Mouse (Mus musculus) intestine, embryonic 14.5 days (tissue): ENCODE data around the gene Ttc7b. TPM values are rescaled to one million over a fixed set of nuclear protein-coding genes. Genes with fewer than 3 reads are reported as not detected.
A peak's percentile ranks its signal among the peaks of the same experiment; 100 is the strongest.

Source experiments
- ATAC-seq: fragments of 200-750 bp; cut with Nextera tagmentation; replicated peaks from 2 replicates; pipeline ENCODE4 v1.8.0; 2017; ENCODE audit warnings: low read depth, moderate number of reproducible peaks, moderate TSS enrichment, moderate library complexity; ENCODE audit not compliant: low FRiP score, low TSS enrichment
- DNase-seq: peaks from one replicate; pipeline ENCODE4 v3.0.0-alpha.2; 2018; ENCODE audit warnings: low spot score
- H3K27ac ChIP-seq: fragments of 300-500 bp; sonication (generic); 2 replicates; pipeline ENCODE4 v1.5.1; 2014; ENCODE audit warnings: low read depth, mild to moderate bottlenecking, control low read depth
- H3K27me3 ChIP-seq: fragments of 300-500 bp; sonication (generic); replicated peaks from 2 replicates; pipeline ENCODE4 v1.6.1; 2014; ENCODE audit warnings: low read length, control low read depth; ENCODE audit not compliant: control insufficient read depth, insufficient read depth
- H3K36me3 ChIP-seq: fragments of 300-500 bp; sonication (generic); 2 replicates; pipeline ENCODE4 v1.6.1; 2014; ENCODE audit warnings: low read length, control low read depth; ENCODE audit not compliant: control insufficient read depth, insufficient read depth
- H3K4me1 ChIP-seq: fragments of 300-500 bp; sonication (generic); replicated peaks from 2 replicates; pipeline ENCODE4 v1.6.1; 2014; ENCODE audit warnings: low read length, control low read depth, mixed read lengths; ENCODE audit not compliant: control insufficient read depth, insufficient read depth
- H3K4me2 ChIP-seq: fragments of 300-500 bp; sonication (generic); 2 replicates; pipeline ENCODE4 v1.6.1; 2014; ENCODE audit warnings: low read length
- H3K4me3 ChIP-seq: fragments of 300-500 bp; sonication (generic); 2 replicates; pipeline ENCODE4 v1.5.1; 2014; ENCODE audit warnings: low read depth, low read length, control low read depth, mixed read lengths
- H3K9ac ChIP-seq: fragments of 300-500 bp; sonication (generic); 2 replicates; pipeline ENCODE4 v1.6.1; 2014; ENCODE audit warnings: mild to moderate bottlenecking, low read length
- H3K9me3 ChIP-seq: fragments of 300-500 bp; sonication (generic); 2 replicates; pipeline ENCODE4 v1.6.1; 2016; ENCODE audit warnings: low read length, control low read depth; ENCODE audit not compliant: control insufficient read depth
- WGBS: fragments of 180-500 bp; shearing (Covaris S2); extraction: QIAGEN DNeasy Blood & Tissue Kit; methylation state at CpG from one replicate; pipeline ENCODE4 v1.1.7; 2014; 5-methylcytosine and 5-hydroxymethylcytosine counted together
- polyA plus RNA-seq: library from polyadenylated mRNA; unstranded; fragments of >200 nt; fragmentation: Nextera tagmentation; extraction: Ambion mirVana; gene quantifications from 2 replicates; pipeline ENCODE4 v1.2.1, GENCODE M21; 2014

Gene Ttc7b
- polyA plus RNA-seq, 1 experiment from 2014 or later, result 5.9 TPM

DNA sequence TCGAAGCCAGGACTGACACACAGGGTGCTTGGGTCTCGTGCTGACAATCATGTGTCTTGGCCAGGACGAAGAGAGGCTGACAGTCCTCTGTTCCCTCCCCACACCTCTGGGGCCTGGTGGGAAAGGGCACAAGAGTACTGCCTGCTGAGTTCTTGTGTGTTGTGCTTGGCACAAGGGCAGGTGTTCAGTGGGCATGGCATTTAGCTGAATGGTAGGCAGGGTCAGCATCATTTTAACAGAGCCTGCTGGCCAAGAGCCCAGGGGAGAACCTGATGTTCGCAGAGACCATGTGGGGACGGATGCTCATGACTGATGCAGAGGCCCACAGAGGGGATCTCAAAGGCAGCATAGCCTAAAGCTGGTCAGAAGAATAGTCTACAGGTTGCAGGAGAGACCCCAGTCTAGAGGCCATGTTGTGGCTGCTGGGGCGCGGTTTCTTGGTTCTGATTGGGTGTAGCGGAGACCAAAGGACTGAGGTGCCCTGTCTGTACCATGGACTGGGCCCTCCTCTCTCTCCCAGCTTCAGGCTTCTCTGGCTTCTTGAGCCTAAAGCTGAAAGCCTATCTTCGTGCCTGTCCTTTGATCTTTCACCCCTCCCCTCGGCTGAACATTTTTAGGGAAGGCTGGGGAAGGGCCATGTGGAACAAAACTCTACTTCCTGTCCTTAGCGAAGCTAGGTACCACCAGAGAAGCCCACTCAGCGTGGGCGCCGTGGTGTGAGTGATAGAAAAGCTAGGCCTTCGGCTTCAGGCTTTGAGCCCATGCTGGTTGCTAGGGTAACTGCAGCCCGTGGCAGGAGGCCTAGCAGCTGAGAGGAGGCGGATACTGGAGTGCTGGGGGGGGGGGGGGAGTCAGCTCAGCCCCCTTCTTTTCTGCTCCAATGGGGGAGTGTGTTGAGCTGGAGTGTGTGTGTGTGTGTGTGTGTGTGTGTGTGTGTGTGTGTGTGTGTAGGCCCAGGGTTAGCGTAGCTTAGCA is 229.6 kb downstream of the Ttc7b start:
- no peaks in the 10 kb centered on the region for H3K27me3 ChIP-seq
- no peak overlapping the region for H3K9ac ChIP-seq
- DNase-seq (no peak), ATAC-seq (peak; percentile 44)
- H3K4me1 ChIP-seq, result peaks cover 32% of the 10 kb centered on the region
- H3K36me3 ChIP-seq, result no peaks in the 10 kb centered on the region
- no peak overlapping the region for H3K4me2 ChIP-seq
- peak overlapping the region; percentile 84 for H3K27ac ChIP-seq
- WGBS, result 43% methylated on average over 18 of the region's 18 CpGs
- H3K4me3 ChIP-seq, result no peak overlapping the region
- no peaks in the 10 kb centered on the region for H3K9me3 ChIP-seq

DNA sequence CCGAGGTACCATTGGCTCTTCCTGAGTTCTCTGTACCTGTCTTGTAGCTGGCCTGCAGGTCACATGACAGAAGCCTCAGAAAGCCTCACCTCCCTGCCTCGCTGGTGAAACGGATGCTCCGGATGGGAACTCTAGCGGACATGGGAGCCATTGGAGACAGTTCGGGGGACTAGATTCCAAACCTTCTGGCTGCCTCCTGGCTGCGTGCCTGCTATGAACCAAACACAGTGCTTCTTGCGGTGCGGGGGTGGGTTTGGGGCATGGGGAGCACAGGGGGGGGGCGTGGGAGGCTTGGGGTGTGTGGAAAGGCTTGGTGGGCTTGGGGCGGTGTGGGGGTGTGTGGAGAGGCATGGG is 230.5 kb downstream of the Ttc7b start:
- no peaks in the 10 kb centered on the region for H3K36me3 ChIP-seq
- H3K9me3 ChIP-seq, result no peaks in the 10 kb centered on the region
- no peak for DNase-seq
- H3K4me2 ChIP-seq, result peak overlapping the region; percentile 27; the same call in 1 of the 2 replicates
- no peaks in the 10 kb centered on the region for H3K27me3 ChIP-seq
- H3K9ac ChIP-seq, result no peak overlapping the region
- peaks cover 32% of the 10 kb centered on the region for H3K4me1 ChIP-seq
- peak overlapping the region; percentile 84 for H3K27ac ChIP-seq
- no peak for ATAC-seq
- H3K4me3 ChIP-seq, result no peak overlapping the region
- WGBS, result 43% methylated on average over 11 of the region's 11 CpGs

DNA sequence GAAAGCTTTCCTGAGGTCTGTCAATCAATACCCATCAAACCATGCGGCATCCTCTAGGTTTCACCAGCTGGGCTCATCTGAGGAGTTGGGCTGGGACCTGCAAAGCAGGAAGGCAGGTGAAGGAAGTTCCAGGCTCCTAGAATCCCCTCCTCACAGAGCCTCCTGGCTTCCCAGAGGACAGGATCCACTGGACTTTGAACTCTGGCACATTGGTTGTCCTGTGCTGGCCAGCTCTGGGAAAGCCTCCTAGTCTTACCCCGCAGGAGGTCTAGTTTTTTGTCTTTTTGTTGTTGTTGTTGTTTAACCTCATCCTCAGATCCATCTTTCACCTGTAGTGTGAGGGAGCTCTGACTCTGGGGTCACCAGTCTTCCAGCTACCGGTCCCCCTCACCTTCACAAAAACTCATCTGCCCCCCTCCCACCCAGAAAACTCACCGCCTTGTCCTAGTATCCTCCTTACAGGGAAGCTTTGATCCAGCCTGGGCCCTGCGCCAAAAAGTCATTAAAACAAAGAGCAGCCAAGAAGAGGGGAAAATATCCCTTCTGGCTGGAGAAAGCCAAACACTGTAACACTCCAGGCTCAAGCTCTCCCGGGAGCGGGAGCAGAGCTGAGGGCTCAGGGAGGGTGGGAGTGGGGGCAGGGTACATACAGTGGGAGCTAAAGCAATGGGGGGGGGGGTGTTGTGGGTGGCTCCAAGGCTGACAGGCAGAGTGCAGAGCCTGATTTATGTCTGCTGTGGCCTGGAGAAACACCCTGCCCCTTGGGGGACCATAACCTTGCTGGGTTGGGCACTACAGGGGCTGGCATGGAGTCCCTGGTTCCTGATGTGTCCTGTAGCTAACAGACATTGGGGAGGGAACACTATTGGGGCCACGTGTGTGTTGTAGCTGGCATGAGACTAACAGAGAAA is 231.1 kb downstream of the Ttc7b start:
- 16% methylated on average over 8 of the region's 8 CpGs for WGBS
- H3K27me3 ChIP-seq, result no peaks in the 10 kb centered on the region
- no peak overlapping the region for H3K9ac ChIP-seq
- peak; percentile 78 for ATAC-seq
- no peaks in the 10 kb centered on the region for H3K9me3 ChIP-seq
- peak overlapping the region; percentile 84 for H3K27ac ChIP-seq
- H3K4me3 ChIP-seq, result no peak overlapping the region
- no peaks in the 10 kb centered on the region for H3K36me3 ChIP-seq
- peak overlapping the region; percentile 27; the same call in 1 of the 2 replicates for H3K4me2 ChIP-seq
- peak; percentile 81 for DNase-seq
- H3K4me1 ChIP-seq, result peaks cover 32% of the 10 kb centered on the region

DNA sequence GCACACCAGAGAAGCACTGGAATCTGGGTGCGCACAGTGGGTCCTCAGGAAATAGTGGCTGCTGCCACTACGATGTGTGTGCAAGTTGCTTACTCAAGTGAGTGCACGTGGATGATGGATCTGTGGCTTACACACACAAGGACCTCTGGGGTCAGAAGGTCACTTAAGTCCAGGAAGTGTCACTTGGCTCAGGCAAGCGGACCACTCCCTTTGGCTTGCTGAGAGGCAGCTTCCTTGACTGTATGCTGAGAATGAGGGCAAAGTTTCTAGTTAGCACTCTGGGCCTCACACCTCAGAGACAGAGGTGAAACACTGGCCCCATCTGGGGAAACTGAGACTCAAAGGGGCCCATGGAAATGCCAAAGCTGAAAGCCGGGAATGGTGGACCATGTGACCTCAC is 232.6 kb downstream of the Ttc7b start:
- H3K27me3 ChIP-seq, result no peaks in the 10 kb centered on the region
- ATAC-seq (0 out of 2 replicates have a peak, but pooled peaks have one; percentile 9), DNase-seq (no peak)
- H3K9ac ChIP-seq, result no peak overlapping the region
- no peak overlapping the region for H3K27ac ChIP-seq
- no peak overlapping the region for H3K4me3 ChIP-seq
- peaks cover 33% of the 10 kb centered on the region for H3K4me1 ChIP-seq
- H3K4me2 ChIP-seq, result no peak overlapping the region
- no peaks in the 10 kb centered on the region for H3K9me3 ChIP-seq
- no peaks in the 10 kb centered on the region for H3K36me3 ChIP-seq
- 71% methylated on average over 5 of the region's 5 CpGs for WGBS

DNA sequence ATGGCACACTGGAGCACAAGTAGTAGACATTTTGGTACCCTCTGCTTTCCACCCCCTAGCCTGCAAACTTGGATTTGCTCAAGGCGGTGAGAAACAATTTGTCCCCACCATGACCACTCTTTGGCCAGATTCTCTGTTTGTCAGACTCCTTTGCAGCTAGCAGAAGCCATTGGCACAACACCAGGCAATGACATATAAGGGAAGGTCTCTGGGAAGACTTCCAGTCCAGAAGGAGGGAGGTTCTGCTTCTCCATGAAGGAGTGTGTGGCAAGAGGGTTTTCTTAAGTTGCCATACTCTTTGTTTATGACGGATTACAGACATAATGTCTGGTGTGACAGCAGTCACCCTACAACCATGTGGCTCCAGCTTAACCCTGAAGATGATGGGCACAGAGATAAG is 233.1 kb downstream of the Ttc7b start:
- Histone ChIP-seq H3K4me3 (no peak overlapping the region), H3K27ac (no peak overlapping the region), H3K27me3 (no peaks in the 10 kb centered on the region), H3K36me3 (no peaks in the 10 kb centered on the region), H3K9ac (no peak overlapping the region), H3K4me2 (no peak overlapping the region), H3K4me1 (peaks cover 38% of the 10 kb centered on the region), H3K9me3 (no peaks in the 10 kb centered on the region)
- DNase-seq (no peak), ATAC-seq (no peak)
- WGBS, result 92% methylated on average over 2 of the region's 2 CpGs

DNA sequence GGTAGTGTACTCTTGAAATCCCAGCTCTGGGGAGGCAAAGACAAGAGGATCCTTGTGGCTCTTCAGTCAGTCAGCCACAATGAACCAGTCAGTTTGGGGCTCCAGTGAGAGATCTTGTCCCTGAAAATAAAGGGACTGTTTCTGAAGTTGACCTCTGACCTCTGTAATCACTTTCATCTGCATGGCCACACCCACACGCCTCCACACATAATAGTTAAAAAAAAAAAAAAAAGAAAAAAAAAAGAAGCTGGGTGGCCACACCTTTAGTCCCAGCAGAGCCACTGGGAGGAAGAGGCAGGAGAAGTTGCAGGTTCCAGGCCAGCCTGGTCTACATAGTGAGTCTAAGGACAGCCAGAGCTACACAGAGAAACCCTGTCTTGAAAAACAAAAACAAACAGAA is 237.3 kb downstream of the Ttc7b start:
- Histone ChIP-seq H3K27ac (peak overlapping the region; percentile 96), H3K4me3 (no peak overlapping the region), H3K9ac (no peak overlapping the region), H3K9me3 (no peaks in the 10 kb centered on the region), H3K27me3 (no peaks in the 10 kb centered on the region), H3K4me2 (no peak overlapping the region), H3K4me1 (peaks cover 23% of the 10 kb centered on the region), H3K36me3 (no peaks in the 10 kb centered on the region)
- WGBS, result 68% methylated on average over 1 of the region's 1 CpGs
- DNase-seq (no peak), ATAC-seq (no peak)

DNA sequence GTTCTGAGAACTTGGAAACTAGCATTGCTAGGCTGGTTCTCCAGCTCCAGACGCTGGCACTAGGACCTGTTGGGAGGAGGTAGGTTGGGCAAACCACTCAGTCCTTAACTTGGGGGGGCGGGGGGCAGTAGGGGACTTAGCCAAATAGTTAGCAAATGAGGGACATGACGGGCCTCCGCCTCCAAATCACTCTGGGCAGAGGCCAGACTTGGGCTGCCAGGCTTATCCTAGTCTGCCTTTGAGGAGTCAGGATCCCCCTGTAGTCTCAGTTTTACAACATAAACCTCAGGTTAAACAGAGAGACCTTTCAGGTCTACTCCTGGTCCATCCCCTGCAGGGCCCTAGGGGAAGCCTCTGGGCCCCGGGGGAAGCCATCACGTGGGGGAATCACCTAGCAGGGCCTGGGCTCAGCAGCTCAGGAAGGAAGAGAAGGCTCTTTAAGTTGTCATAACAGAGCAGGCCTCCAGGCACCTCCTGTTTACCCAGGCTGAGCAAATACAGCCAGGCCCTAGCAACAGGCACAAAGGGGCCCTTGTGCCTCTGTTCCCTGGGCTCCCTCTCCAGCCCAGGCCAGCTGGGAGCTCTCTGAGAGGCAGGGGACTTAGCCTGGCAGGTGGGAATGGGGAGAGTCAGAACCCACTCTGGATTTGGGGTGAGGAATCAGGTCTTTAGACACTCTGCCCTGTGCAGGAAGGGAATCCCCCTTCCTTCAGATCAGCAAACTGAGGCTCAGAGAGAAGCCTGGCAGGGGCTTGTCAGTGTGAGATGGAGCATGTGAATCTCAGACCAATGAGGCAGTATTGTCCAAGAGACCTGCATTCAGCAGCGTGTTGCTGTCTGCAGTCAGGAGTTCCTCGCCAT is 238.4 kb downstream of the Ttc7b start:
- WGBS, result 42% methylated on average over 8 of the region's 8 CpGs
- Histone ChIP-seq H3K9me3 (no peaks in the 10 kb centered on the region), H3K4me3 (no peak overlapping the region), H3K4me1 (peaks cover 24% of the 10 kb centered on the region), H3K4me2 (peak overlapping the region; percentile 13; the same call in 1 of the 2 replicates), H3K36me3 (no peaks in the 10 kb centered on the region), H3K27me3 (no peaks in the 10 kb centered on the region), H3K27ac (peak overlapping the region; percentile 96), H3K9ac (peak overlapping the region; percentile 36; the same call in 1 of the 2 replicates)
- ATAC-seq (peak; percentile 91), DNase-seq (peak; percentile 82)
